Mouse (Mus musculus) heart, adult 2 months (tissue): ENCODE results near the gene Stk4. TPM values are rescaled to one million over a fixed set of nuclear protein-coding genes. Genes with fewer than 3 reads are reported as not detected.

Experiments used
- DNase-seq, 2 experiments: peaks; one replicate each; pipeline ENCODE4 v3.0.0; 2021
- H3K27ac ChIP-seq: fragments of 200-600 bp; 2 replicates; pipeline ENCODE4 v1.8.1; 2022
- H3K27me3 ChIP-seq: fragments of 200-500 bp; 2 replicates; pipeline ENCODE4 v1.6.1; 2012; ENCODE audit warnings: mild to moderate bottlenecking, low read length, inconsistent platforms, mixed read lengths; ENCODE audit not compliant: control insufficient read depth, insufficient read depth
- H3K36me3 ChIP-seq: fragments of 200-500 bp; 2 replicates; pipeline ENCODE4 v1.6.1; 2012; ENCODE audit warnings: low read length, inconsistent platforms; ENCODE audit not compliant: control insufficient read depth, insufficient read depth
- H3K4me1 ChIP-seq: fragments of 200-500 bp; 2 replicates; pipeline ENCODE4 v1.6.1; 2011; ENCODE audit warnings: low read length; ENCODE audit not compliant: control insufficient read depth, insufficient read depth
- H3K4me3 ChIP-seq: fragments of 200-600 bp; 2 replicates; pipeline ENCODE4 v1.8.1; 2022
- H3K79me2 ChIP-seq: fragments of 200-500 bp; replicated peaks from 2 replicates; pipeline ENCODE4 v1.6.1; 2012; ENCODE audit warnings: mild to moderate bottlenecking, inconsistent platforms, low read length, moderate library complexity, mixed read lengths; ENCODE audit not compliant: control insufficient read depth, insufficient read depth
- H3K9ac ChIP-seq: fragments of 200-500 bp; 2 replicates; pipeline ENCODE4 v1.6.1; 2012; ENCODE audit warnings: low read depth, mild to moderate bottlenecking, control low read depth, inconsistent platforms, low read length, mixed read lengths
- CTCF ChIP-seq: fragments of 200-600 bp; IDR thresholded peaks from 2 replicates; pipeline ENCODE4 v1.8.1; 2022; ENCODE audit warnings: antibody characterized with exemption, mild to moderate bottlenecking, moderate library complexity
- EP300 ChIP-seq: fragments of 200-500 bp; IDR thresholded peaks from 2 replicates; pipeline ENCODE4 v1.6.1; 2011; ENCODE audit warnings: low read depth, low read length, control low read depth; ENCODE audit not compliant: insufficient read depth
- POLR2A ChIP-seq: fragments of 200-500 bp; IDR thresholded peaks from 2 replicates; pipeline ENCODE4 v1.6.1; 2011; ENCODE audit warnings: mild to moderate bottlenecking, low read depth, low read length, control low read depth; ENCODE audit not compliant: insufficient read depth
- WGBS: fragments of 180-500 bp; shearing (Covaris S2); methylation state at CpG from one replicate; pipeline ENCODE4 v1.1.7; 2018; 5-methylcytosine and 5-hydroxymethylcytosine counted together
- intact Hi-C: fragments of 180-260 bp; cut with DNase I; formaldehyde crosslinking; loops from one replicate; pipeline ENCODE4 v1.15.1; 2025
- polyA plus RNA-seq: library from polyadenylated mRNA; depleted of rRNA; stranded (reverse); fragments of >200 nt; gene quantifications from 2 replicates; pipeline ENCODE4 v1.2.3, GENCODE M21; 2012
- total RNA-seq, 2 experiments: library from RNA; stranded (reverse); gene quantifications; 2 replicates each; pipeline ENCODE4 v1.2.3; 2021

The Stk4 gene
- total and polyA plus RNA-seq, 3 experiments = 6.4 to 14.7 (median 14.3) TPM

GRCm38 (mm10) chr2:164082175-164082574, 12.1 kb downstream of the Stk4 start:
- no peak for DNase-seq
- Histone ChIP-seq H3K9ac (no peak overlapping the region), H3K79me2 (no peaks in the 10 kb centered on the region), H3K4me1 (no peaks in the 10 kb centered on the region), H3K36me3 (no peaks in the 10 kb centered on the region; the same call in 1 of the 2 replicates), H3K27ac (no peak overlapping the region), H3K27me3 (no peaks in the 10 kb centered on the region), H3K4me3 (no peak overlapping the region)
- intact Hi-C loops = no loop called here
- whole genome bisulfite sequencing = 75% methylated on average over 10 of the region's 10 CpGs
- no peak for TF ChIP-seq EP300
- TF ChIP-seq CTCF = no peak
- no peak for TF ChIP-seq POLR2A

DNA sequence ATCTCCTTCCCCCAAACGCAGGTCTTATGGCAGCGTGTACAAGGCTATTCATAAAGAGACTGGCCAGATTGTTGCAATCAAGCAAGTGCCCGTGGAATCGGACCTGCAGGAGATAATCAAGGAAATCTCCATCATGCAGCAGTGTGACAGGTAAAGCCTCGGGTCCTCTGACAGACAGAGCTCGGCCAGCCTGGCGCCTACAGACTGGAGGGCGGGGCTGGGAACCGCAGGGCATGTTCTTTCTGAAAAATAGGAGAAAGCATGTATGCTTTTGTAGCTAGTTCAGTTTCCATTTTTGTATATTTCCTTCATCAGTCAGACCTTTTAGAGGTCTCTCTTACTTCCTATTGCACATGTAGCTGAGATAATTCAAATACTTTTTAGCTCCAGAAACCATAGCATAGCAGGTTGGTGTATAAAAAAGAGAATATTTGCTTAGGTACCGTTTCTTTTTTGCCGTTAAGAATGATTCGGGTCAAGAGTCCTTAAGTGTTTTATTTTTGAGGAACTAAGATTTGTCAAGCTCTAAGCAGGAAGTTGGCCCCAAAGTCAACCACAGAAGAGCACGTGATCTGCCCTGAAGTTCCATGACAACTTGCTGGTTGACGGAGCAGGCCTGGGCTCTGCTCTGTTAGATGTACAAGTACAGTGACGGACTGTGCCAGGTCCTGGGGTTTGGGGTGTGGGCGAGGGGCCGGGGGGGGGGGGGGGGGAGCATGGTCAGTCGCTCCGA, 13.7 kb downstream of the Stk4 start:
- Histone ChIP-seq H3K79me2 (no peaks in the 10 kb centered on the region), H3K4me1 (no peaks in the 10 kb centered on the region), H3K4me3 (no peak overlapping the region), H3K27me3 (no peaks in the 10 kb centered on the region), H3K36me3 (no peaks in the 10 kb centered on the region; the same call in 1 of the 2 replicates), H3K27ac (no peak overlapping the region; the same call in 1 of the 2 replicates), H3K9ac (no peak overlapping the region)
- intact Hi-C loops = no loop called here
- WGBS = 85% methylated on average over 19 of the region's 19 CpGs
- DNase-seq = peak in 1 of 2 experiments; percentile 72
- TF ChIP-seq EP300 (no peak), CTCF (no peak), POLR2A (no peak)

DNA sequence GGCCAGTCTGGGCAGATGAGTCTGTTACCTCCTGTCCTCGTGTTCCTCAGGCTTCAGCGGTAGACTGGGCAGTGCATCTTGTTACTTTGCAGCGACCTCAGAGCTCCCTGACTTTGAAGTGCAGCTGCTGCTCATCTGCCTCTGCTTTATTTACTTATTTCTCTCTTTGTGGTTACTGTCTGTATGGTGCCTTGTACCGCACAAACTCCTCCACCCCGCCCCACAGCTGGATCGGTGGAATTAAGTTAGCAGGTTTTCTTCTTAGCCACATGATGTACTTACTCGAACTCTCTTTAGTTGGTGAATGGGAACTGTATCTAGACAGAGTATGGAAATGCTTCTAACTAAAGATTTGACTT, 14.2 kb downstream of the Stk4 start:
- Histone ChIP-seq H3K4me3 (no peak overlapping the region), H3K36me3 (no peaks in the 10 kb centered on the region; the same call in 1 of the 2 replicates), H3K9ac (no peak overlapping the region), H3K4me1 (no peaks in the 10 kb centered on the region), H3K79me2 (no peaks in the 10 kb centered on the region), H3K27ac (no peak overlapping the region), H3K27me3 (no peaks in the 10 kb centered on the region)
- DNase-seq = peak in 1 of 2 experiments; percentile 32
- WGBS = 85% methylated on average over 7 of the region's 7 CpGs
- intact Hi-C loops = no loop called here
- TF ChIP-seq EP300 (no peak), POLR2A (no peak), CTCF (no peak)

GRCm38 (mm10) chr2:164087416-164088017, 17.4 kb downstream of the Stk4 start:
- no peak overlapping the region for H3K9ac ChIP-seq
- intact Hi-C loops = no loop called here
- no peak for DNase-seq
- TF ChIP-seq EP300 (no peak), CTCF (no peak), POLR2A (no peak)
- H3K27ac ChIP-seq = no peak overlapping the region
- no peaks in the 10 kb centered on the region for H3K27me3 ChIP-seq
- H3K36me3 ChIP-seq = no peaks in the 10 kb centered on the region; the same call in 1 of the 2 replicates
- WGBS = 81% methylated on average over 6 of the region's 6 CpGs
- no peaks in the 10 kb centered on the region for H3K4me1 ChIP-seq
- no peak overlapping the region for H3K4me3 ChIP-seq
- no peaks in the 10 kb centered on the region for H3K79me2 ChIP-seq

GRCm38 (mm10) chr2:164089508-164089907, 19.4 kb downstream of the Stk4 start:
- Histone ChIP-seq H3K4me3 (no peak overlapping the region), H3K27me3 (no peaks in the 10 kb centered on the region), H3K9ac (no peak overlapping the region), H3K4me1 (no peaks in the 10 kb centered on the region), H3K36me3 (no peaks in the 10 kb centered on the region), H3K27ac (no peak overlapping the region), H3K79me2 (no peaks in the 10 kb centered on the region)
- TF ChIP-seq EP300 = no peak
- TF ChIP-seq POLR2A = no peak
- TF ChIP-seq CTCF = no peak
- no peak for DNase-seq
- 87% methylated on average over 4 of the region's 4 CpGs for WGBS
- intact Hi-C loops = no loop called here

DNA sequence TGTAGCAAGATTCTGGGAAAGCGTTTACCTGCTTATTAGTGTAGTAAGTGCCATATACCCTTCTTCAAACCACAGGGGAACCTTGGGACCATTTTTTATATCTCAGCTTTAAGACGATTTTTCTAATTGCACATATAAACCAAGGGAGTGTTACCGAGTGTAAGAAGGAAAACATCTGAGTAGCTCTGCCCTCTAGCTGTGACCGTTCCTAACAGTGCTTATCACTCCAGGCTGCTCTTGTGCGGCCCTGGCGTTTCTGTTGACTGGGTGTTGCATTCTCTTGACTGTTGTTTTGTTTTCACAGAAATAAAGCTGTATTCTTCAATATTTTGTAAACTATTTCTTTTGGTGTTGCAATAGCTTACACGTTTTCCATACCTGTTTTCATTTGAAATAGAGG, 24.0 kb downstream of the Stk4 start:
- Histone ChIP-seq H3K4me3 (no peak overlapping the region), H3K36me3 (no peaks in the 10 kb centered on the region), H3K27ac (no peak overlapping the region), H3K4me1 (no peaks in the 10 kb centered on the region), H3K79me2 (no peaks in the 10 kb centered on the region), H3K9ac (no peak overlapping the region), H3K27me3 (no peaks in the 10 kb centered on the region)
- DNase-seq = no peak
- intact Hi-C loops = no loop called here
- WGBS = 44% methylated on average over 7 of the region's 7 CpGs
- TF ChIP-seq EP300 (no peak), CTCF (peak; percentile 39)
